Mouse (Mus musculus) ES-CJ7 (cell line): ENCODE results near the gene Cfap206.

Source experiments
- DNase-seq: peaks from one replicate; pipeline ENCODE4 v3.0.0; 2011; ENCODE audit warnings: low read depth, low spot score

Gene Cfap206

DNA sequence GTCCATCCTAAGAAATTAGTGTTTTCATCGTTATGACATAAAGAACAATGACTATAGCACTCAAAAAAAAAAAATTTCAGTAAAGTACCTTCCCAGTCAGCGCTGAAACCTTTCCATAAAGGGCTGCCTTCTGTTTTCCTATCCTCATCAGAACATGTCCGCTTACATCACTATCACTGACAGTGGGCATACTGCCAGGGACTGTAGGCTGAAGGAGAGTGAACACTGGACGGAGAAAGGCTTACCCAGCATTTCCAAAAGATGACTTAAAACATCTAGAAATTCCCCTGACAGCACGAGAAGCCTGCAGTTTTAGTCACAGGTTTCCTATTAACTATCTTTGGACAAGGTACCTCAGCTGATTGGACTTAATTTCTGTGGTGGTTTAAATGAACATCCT is 56.3 kb downstream of the Cfap206 start:
- DNase-seq = no peak

DNA sequence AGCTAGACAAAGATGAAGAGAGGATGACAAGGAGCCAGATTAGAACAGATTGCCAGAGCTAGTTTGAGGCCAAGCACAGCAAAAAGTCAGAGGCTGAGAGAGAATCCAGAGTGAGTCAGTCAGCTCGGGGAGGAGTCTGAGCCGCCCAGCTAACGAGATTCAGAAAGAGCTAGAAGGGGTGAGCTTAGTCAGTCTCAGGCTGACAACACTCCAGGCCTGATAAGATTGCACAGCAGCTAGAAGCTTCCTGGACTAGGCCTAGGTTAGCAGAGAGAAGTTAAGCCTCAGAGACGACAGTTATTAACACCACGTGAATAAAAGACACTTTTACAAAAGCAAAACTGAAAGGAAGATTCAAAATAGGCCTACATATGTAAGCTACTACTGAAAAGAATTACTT is 62.1 kb downstream of the Cfap206 start:
- DNase-seq = no peak

DNA sequence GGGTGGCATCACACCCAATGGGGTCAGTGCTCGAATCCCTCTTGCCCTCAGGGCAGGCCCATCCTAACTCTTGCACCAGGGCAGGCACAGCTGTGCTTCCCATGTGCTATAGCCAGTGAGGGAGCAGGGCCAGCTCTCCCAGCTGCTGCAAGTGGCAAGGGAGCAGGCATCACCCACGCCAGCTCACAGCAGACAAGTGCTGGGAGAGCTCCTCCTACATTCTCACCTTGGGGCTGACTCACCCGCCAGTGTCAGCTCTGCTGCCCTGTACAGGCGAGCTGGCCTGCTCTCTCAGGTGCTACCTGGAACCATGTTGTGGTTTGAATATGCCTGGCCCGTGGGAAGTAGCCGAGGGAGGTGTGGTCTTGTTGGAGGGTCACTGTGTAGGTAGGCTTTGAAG is 68.1 kb downstream of the Cfap206 start:
- DNase-seq = no peak

DNA sequence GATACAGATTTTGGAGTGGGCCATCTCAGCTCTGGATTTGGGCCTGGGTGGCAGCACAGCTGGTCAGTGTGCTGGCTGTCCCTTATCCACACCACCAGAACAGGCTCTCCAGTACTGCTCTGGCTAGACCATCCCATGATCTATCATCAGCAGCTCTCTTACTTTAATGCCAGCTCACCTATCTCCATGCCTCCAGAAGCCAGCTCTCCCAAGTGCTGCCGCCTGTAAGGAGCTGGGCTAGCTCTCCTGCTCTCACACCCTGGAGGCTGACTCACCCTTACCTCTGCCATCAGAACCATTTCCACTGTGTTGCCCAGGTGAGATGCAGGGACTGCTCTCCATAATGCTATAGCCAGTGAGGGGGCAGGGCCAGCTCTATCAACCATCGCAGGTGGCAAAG is 68.5 kb downstream of the Cfap206 start:
- no peak for DNase-seq

DNA sequence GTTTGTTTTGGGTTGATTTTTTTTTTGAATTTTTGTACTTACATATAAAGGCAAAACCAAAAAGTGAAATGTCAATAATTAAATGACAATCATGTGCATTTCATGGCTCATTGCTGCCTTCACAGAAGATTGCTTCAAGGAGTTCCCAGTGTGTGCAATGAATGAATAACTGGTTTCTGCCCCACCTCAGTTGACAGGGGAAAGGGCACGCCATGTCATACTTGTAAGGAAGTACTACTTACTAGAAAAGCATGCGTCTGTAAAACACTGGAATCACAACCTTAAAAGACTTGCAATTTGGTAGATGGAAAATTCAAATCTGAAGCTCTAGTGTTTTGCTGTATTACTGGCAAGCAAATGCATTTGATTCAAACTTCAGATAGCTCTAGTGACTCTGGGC is 71.0 kb downstream of the Cfap206 start:
- DNase-seq = no peak

DNA sequence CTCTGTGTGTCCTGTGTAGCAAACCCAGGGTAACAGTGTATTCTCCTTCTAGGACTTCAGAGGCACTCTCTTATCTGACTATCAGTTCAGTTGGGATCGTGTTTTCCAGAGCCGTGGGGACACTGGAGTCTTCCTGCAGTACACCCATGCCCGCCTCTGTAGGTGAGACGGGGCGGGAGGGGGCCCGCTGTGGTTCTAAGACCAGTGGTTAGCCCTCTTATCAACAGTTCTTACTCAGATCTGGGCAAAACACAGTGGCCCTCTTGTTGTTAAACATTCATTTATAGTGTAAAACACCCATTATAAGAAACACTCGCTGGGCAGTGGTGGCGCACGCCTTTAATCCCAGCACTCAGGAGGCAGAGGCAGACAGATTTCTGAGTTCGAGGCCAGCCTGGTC is 73.9 kb downstream of the Cfap206 start:
- no peak for DNase-seq

DNA sequence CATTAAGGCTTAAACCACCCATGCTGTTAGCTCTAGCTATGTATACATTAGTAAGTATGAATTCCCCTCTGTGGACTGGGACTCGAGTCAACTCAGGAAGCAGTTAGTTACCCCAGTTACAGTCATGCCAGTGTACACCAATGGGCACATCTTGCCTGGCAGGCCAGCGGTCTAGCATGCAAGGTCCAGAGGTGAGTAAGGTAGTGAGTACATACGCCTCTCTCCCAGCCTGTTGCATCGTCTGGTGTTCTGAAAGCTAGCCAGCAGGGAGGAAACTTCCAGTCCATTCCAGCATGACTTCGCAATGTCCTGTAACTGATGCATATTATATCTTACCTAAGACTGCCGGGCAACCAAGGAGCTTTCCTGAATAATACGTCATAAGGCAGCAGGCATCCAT is 76.8 kb downstream of the Cfap206 start:
- DNase-seq = no peak

DNA sequence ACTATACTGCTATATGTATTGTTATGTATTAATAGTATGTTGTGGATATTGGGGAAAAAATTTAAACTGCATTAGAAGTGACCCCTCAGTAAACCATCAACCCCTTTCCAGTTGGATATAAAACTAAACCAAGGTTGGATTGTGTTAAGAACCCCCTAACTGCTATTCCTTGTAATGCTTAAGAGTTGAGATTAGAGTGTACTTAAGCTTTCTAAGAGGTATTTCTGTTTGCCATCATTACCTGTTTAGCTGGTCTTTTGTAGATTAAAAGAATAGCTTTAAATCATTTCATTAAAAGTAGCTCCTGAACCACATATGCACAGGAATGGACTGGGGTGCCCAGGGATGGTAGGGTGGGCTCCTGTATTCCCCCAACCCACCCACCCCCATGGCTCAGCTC is 85.2 kb downstream of the Cfap206 start:
- no peak for DNase-seq

DNA sequence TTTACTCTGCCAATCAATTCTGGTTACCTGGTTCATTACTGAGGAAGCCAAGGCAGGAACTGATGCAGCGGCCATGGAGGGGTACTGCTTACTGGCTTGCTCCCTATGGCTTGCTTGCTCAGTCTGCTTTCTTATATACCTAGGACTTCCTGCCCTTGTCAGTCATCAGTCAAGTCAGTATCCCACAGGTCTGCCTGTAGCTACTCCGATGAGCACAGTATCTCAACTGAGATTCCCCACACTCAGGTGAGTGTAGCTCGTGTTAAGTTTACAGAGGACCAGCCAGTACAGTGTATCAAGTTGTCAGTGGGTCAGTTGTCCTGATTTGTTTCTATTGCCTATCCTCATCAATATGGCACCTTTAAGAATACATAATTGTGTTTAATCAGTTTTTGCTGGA is 89.3 kb downstream of the Cfap206 start:
- DNase-seq = no peak

DNA sequence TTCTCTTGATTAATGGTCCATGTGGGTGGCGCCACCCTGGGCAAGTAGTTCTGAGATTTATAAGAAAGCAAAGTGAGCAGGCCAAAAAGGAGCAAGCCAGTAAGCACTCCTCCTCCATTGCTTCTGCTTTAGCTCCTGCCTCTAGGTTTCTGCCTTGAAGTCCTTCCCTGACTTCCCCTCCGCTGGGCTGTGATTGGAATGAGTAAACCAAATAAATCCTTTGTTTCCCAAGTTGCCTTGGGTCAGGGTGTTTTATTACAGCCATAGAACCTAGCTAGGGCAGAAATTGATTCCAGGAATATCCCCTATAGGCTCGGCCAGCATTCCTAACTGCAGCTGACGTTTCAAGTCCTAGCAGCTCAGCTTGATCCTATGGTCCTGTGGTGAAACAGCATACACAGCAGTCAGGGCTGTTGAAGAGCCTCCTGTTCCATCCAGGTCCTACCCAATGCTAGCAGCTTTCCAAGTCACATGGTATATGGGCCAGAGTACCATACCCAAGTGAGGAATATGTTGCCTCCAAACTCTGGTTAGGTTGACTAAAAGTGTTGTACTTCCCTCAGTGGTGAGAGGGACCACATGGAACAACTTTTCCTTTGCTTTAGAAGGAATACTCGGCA is 90.2 kb downstream of the Cfap206 start:
- no peak for DNase-seq
